Mouse (Mus musculus) olfactory bulb, adult 2 months (tissue): ENCODE measurements around the gene Tspan31. TPM values are rescaled to one million over a fixed set of nuclear protein-coding genes. Genes with fewer than 3 reads are reported as not detected.
"Not testable (repeated sequence)": the region's sequence is repeated elsewhere in the genome, so short reads cannot be mapped to it uniquely, and the experiment has no call there.

Source experiments
- H3K27ac ChIP-seq: fragments of 200-500 bp; 2 replicates; pipeline ENCODE4 v1.5.1; 2012; ENCODE audit warnings: low read depth, low read length; ENCODE audit not compliant: insufficient read depth
- H3K4me1 ChIP-seq: fragments of 200-500 bp; 2 replicates; pipeline ENCODE4 v1.6.1; 2012; ENCODE audit warnings: low read length; ENCODE audit not compliant: control insufficient read depth, insufficient read depth
- H3K4me3 ChIP-seq: fragments of 200-500 bp; 2 replicates; pipeline ENCODE4 v1.5.1; 2012; ENCODE audit warnings: mild to moderate bottlenecking, low read depth, low read length, moderate library complexity; ENCODE audit not compliant: insufficient read depth
- CTCF ChIP-seq: fragments of 200-500 bp; IDR thresholded peaks from 2 replicates; pipeline ENCODE4 v1.5.1; 2012; ENCODE audit warnings: low read depth, mild to moderate bottlenecking, low read length, moderate library complexity; ENCODE audit not compliant: insufficient read depth
- POLR2A ChIP-seq: fragments of 200-500 bp; IDR thresholded peaks from 2 replicates; pipeline ENCODE4 v1.6.1; 2012; ENCODE audit warnings: mild to moderate bottlenecking, low read depth, low read length, moderate library complexity; ENCODE audit not compliant: insufficient read depth
- WGBS: fragments of 180-500 bp; shearing (Covaris S2); methylation state at CpG from one replicate; pipeline ENCODE4 v1.1.7; 2018; 5-methylcytosine and 5-hydroxymethylcytosine counted together
- polyA plus RNA-seq: library from polyadenylated mRNA; stranded (reverse); fragments of >200 nt; gene quantifications from 2 replicates; pipeline ENCODE4 v1.2.4, GENCODE M21; 2012; ENCODE audit warnings: low replicate concordance; ENCODE audit not compliant: missing spikeins, insufficient read depth, insufficient read length

Tspan31 gene
- polyA plus RNA-seq, 1 experiment, result not detected

DNA sequence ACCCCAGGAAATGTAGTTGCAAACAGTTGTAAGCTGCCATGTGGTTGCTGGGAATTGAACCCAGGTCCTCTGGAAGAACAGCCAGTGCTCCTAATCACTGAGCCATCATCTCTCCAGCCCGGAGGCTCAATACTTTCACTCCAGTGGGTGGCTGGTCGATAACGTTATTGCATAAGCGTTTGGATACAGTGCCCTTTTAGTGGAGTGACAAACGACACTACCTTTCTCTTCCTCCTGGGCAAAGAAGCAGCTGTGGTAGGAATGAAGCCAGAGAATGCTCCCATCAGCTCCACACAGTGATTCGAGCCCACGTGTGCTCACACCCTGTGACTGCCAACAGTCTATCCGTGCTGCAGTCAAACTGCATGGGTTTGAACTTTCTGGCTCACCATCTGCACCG, 1.1 kb upstream of the Tspan31 start:
- Histone ChIP-seq H3K27ac (no peak overlapping the region), H3K4me3 (no peak overlapping the region), H3K4me1 (peaks cover 21% of the 10 kb centered on the region)
- TF ChIP-seq CTCF (no peak), POLR2A (no peak)
- 54% methylated on average over 9 of the region's 9 CpGs for WGBS

DNA sequence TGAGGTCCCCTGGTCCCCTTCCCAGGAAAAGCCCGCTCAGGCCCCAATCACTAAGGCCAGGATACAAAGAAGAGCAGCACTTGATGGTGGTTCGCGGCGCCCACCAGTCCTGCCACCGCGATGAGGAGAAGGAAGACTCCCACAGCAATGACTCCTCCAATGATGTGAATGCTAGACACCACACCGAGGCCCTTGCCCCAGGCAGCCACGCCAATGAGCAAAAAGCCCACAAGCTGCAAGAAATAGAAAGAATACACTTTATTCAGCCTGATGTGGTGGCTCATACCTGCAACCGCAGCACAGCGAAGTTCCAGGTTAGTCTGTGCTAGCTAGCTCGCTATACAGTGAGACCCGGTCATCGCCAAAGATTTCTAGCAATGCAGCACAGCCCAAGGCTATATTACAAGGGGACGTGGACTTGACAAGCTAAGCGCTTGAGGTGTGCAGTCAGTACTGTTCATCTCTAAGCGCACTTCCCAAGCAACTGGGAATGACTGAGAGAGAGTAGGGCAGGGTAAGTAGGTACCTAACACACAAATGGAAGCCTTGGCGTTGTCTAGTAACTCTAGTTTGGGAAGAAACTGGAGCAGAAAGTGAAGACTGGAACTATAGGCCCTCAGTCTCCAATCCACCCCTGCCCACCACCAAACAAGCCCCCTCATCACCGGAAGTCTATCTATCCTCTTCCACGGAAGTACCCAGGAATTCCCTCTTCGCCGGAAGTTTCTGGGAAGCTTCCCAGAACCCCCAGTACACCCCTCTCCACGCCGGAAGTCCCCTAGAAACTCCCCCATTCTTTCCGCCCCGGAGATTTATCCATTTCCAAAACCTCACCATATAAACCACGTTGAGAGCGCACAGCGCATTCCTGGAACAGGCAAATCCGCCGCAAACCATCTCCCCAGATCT, 529 bp downstream of the Tspan31 start:
- TF ChIP-seq POLR2A (no peak; the same call in 1 of the 2 replicates), CTCF (0 out of 2 replicates have a peak, but pooled peaks have one; percentile 14)
- H3K4me1 ChIP-seq, result peaks cover 10% of the 10 kb centered on the region
- peak overlapping the region; percentile 64 for H3K4me3 ChIP-seq
- 3% methylated on average over 30 of the region's 30 CpGs for WGBS
- H3K27ac ChIP-seq, result peak overlapping the region; percentile 76

DNA sequence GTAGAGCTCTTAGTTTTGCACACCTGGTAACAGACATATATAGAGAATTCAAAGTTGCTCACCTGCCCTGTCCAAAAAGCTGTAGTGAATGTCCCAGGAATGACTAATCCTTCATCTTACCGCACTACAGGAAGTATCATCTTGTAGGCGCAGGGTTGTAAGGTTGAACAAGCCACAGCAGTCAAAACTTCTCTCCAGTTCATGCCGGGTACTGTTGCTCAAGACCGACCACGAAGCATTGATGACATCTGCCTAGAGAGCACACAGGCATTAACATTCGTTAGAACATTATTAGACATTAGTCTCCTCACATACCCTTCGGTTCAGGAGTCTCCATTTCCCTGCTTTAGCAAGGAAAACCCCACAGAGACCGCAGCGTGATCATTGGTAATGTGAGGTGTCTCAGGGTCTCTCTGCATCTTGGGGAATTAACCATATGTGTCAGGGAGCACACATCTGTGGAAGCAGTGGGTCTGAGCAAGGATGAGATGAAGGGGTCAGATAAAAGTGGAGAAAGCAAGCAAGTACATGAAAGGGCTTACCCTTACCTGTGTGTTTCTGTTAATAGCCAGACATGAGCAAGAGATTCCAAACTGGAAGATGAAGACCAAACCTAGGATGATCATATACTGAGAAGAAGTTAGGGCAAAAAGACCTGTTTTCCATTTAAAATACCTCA, 1.6 kb downstream of the Tspan31 start:
- Histone ChIP-seq H3K27ac (no peak overlapping the region), H3K4me1 (peaks cover 14% of the 10 kb centered on the region), H3K4me3 (no peak overlapping the region)
- TF ChIP-seq CTCF (no peak), POLR2A (no peak)
- WGBS, result 70% methylated on average over 9 of the region's 9 CpGs

DNA sequence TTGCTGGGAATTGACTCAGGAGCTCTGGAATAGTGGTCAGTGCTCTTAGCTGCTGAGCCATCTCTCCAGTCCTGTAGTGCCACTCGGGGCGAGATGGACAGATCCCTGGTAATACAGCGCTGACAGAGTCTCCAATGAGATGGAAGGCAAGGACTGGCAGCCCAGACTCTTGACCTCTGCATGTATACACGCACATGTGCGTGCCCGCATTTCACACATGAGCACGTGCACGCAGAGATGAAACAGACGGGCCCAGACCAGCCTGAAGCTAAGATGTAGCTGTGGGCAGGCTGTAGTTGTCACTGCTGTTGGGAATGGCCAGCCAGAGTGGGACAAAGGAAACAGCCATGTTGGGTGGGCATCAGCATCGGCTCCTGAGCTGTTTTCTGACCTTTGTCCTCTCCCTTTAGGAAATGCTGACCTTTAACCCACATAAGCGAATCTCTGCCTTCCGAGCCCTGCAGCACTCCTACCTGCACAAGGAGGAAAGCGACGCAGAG, 3.5 kb downstream of the Tspan31 start:
- no peak overlapping the region for H3K4me3 ChIP-seq
- TF ChIP-seq POLR2A, result no peak
- no peak for TF ChIP-seq CTCF
- H3K27ac ChIP-seq, result no peak overlapping the region
- H3K4me1 ChIP-seq, result peaks cover 14% of the 10 kb centered on the region
- 91% methylated on average over 14 of the region's 14 CpGs for WGBS

DNA sequence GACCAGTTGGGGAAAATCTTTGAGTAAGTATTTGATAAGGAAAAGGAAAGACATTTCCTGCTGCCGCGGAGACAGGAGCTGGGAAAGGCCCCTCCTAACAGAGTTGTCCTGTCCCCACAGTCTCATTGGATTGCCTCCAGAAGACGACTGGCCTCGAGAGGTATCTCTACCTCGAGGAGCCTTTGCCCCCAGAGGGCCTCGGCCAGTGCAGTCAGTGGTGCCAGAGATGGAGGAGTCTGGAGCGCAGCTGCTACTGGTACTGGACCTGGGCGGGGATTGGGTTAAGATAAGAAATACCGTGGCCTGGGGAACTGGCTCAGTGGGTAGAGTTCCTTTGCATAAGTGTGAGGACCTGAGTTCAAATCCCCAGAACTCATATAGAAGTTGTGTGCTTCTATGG, 4.1 kb downstream of the Tspan31 start:
- Histone ChIP-seq H3K4me1 (peaks cover 11% of the 10 kb centered on the region), H3K27ac (no peak overlapping the region), H3K4me3 (no peak overlapping the region)
- TF ChIP-seq POLR2A (no peak), CTCF (no peak)
- WGBS, result 88% methylated on average over 9 of the region's 9 CpGs

DNA sequence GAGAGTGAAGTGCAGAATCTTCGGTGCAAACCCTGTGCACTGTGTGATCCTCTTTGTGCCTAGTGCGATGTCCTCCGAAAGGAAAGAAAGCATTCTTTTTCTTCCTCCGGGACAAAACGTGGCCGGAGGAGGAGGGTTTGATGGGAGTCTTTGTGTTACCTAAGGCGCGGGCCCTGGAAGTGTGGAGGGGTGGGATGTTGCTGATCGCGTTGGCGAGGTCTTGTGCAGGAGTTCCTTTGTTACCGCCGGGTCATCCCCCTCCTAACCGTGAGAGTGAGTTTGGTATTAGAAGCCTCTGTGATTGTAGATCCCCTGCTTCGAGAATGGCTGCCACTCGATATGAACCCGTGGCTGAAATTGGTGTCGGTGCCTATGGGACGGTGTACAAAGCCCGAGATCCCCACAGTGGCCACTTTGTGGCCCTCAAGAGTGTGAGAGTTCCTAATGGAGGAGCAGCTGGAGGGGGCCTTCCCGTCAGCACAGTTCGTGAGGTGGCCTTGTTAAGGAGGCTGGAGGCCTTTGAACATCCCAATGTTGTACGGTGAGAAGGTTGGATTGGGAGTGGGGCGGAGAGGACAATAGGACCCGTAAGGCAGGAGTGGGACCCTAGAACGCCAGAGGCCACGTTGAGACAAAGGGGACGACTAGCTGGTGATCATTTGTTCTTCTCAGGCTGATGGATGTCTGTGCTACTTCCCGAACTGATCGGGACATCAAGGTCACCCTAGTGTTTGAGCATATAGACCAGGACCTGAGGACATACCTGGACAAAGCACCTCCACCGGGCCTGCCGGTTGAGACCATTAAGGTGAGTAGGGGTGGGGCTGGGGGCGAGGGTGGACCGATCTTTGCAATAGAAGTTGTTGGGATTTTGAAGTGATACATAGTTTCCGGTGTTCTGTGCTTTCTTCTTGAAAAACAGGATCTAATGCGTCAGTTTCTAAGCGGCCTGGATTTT, 5.9 kb downstream of the Tspan31 start:
- H3K4me1 ChIP-seq, result peaks cover 15% of the 10 kb centered on the region
- peak overlapping the region; percentile 93 for H3K4me3 ChIP-seq
- TF ChIP-seq POLR2A (no peak), CTCF (no peak)
- H3K27ac ChIP-seq, result peak overlapping the region; percentile 93
- WGBS, result 9% methylated on average over 37 of the region's 37 CpGs

DNA sequence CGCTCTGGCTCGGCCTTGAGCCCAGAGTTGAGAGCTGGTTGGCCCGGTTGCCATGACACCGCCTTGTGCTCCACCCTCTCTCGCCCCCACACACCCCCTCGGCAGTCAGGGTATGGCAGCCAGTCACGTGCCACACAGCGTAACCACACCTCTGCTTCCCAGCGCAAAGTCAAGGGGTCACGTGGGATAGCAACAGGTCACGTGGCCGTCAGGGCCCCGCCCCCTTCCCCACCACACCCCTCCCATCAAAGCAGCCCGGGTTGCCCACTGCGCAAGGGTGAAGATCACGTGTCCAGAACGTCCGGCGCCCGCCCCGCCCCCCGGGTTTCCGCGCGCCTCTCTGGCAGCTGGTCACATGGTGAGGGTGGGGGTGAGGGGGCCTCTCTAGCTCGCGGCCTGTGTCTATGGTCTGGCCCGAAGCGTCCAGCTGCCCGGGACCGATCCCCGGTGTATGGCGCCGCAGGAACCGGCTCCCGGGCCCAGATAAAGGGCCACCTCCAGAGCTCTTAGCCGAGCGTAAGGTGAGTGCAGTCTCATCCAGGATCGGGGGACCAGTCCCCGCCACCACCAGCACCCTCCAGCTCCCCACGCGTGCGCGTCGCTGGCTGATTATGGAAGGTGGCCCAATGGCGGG, 6.7 kb downstream of the Tspan31 start, which contains the start of gene Cdk4:
TSS of gene Cdk4 (plus strand) at position 296 of the 634 bp plus-strand sequence.
- H3K27ac ChIP-seq, result peak within 1 kb of the TSS; percentile 93
- peak within 1 kb of the TSS; percentile 93 for H3K4me3 ChIP-seq
- H3K4me1 ChIP-seq, result peaks cover 17% of the 10 kb centered on the region
- WGBS, result under 1% methylated on average over 46 of the region's 46 CpGs
- TF ChIP-seq POLR2A (peak; percentile 24), CTCF (no peak)

DNA sequence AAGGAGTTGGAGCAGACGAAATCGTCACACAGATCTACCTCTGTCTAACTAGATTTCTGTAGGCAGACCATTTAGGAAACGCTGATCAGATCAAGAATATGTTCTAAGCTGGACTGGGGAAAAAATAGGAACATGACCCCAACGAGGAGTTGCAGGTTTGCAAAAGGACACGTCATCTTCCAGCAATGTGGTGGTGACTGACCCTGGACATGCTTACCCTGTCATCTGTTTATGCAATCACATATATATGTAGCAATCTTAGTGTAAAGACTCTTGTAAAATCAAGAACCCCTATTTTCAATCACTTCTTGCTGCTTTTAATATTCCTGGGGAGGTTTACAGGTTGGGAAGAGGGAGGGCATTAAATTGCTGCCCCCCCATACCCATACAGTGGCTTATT, 7.6 kb downstream of the Tspan31 start:
- H3K4me1 ChIP-seq, result peaks cover 20% of the 10 kb centered on the region

DNA sequence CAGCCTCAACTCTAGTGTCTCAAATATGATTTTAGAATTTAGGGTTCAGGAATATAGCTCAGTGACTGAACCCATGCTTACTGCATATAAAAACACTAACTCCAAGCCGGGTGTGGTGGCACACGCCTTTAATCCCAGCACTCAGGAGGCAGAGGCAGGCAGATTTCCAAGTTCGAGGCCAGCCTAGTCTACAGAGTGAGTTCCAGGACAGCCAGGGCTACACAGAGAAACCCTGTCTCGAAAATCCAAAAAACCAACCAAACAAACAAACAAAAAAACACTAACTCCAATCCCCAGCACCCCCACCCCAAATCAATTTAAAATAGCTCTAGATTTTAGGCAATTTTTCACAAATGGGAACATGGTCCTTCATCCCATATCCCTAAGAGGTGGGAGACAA, 8.0 kb downstream of the Tspan31 start:
- Histone ChIP-seq H3K4me1 (peaks cover 20% of the 10 kb centered on the region), H3K27ac (peak overlapping the region; percentile 46; the same call in 1 of the 2 replicates)
- H3K4me3 ChIP-seq, result not testable (repeated sequence)
- 82% methylated on average over 4 of the region's 4 CpGs for WGBS

More for the DNA sequence above, 7.6 kb downstream of the Tspan31 start:
- H3K4me3 ChIP-seq, result no peak overlapping the region
- H3K27ac ChIP-seq, result peak overlapping the region; percentile 46; the same call in 1 of the 2 replicates
- WGBS, result 60% methylated on average over 5 of the region's 5 CpGs
- TF ChIP-seq POLR2A (no peak), CTCF (no peak)
